Mouse (Mus musculus): ENCODE data around the gene Draxin. TPM values are rescaled to one million over a fixed set of nuclear protein-coding genes. Genes with fewer than 3 reads are reported as not detected.

The Draxin gene
- polyA plus RNA-seq, 1 experiment from 2014 or later, result 21.2 TPM

DNA sequence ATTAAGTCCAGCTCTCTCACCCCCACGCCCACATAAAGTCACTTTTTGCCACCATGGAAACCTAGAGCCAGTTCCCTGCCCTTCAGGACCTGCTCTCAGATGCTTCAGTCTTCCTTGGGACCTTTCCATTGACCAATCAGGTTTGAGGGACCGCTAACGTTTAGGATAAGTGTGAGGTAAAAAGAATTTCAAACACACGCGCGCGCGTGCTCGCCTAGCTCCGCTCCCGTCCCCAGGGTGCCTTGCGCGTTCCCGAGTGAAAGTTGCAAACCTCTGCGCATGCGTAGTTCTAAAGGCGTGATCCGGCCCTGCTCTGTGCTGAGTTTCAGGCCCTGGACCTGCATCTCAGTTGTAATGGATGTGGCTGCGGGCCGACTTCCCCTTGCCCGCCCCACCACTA lies 55.2 kb downstream of the Draxin start:
- ATAC-seq (replicated peaks), result peak; percentile 35; the same call in 1 of the 2 replicates
- 27% methylated on average over 21 of the region's 21 CpGs for WGBS

DNA sequence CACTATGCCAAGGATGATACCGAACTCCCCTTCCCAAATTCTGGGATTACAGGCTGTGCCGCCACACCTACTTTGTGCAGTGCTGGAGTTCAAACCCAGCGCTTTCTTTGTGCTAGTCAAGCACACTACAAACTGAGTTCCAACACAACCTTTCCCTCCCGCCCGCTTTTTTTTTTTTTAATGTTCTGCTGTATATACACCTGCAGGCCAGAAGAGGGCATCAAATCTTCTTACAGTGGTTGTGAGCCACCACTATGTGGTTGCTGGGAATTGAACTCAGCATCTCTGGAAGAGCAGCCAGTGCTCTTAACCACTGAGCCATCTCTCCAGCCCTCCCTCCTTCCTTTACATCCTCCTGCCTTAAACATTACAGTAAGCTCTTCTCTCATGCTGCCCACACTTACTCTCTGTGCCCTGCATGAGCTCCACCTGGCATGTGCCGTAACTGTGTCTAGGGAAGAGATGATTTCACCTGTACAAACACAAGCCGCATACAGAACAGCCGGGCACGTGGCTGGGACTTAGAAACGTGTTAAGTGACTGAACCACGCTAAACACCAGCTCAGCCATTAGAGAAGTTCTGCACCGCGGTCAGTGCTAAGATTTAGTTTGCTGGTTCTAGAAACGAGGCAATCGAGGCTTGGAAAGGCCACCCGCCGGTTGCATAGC lies 55.8 kb downstream of the Draxin start:
- H3K27me3 ChIP-seq, result no peaks in the 10 kb centered on the region
- H3K9me3 ChIP-seq, result no peaks in the 10 kb centered on the region
- no peaks in the 10 kb centered on the region for H3K36me3 ChIP-seq
- no peak overlapping the region for H3K27ac ChIP-seq (replicated peaks)
- peak overlapping the region; percentile 43 for H3K4me2 ChIP-seq (replicated peaks)
- 0 out of 2 replicates have a peak, but pooled peaks have one; percentile 27 for ATAC-seq (replicated peaks)
- peak overlapping the region; percentile 22 for H3K4me3 ChIP-seq
- peak overlapping the region; percentile 32; the same call in 1 of the 2 replicates for H3K9ac ChIP-seq (replicated peaks)
- WGBS, result 50% methylated on average over 17 of the region's 17 CpGs
- H3K4me1 ChIP-seq, result peaks cover 4% of the 10 kb centered on the region

More for the DNA sequence above, 55.2 kb downstream of the Draxin start:
- H3K4me1 ChIP-seq, result peaks cover 4% of the 10 kb centered on the region
- H3K9me3 ChIP-seq, result no peaks in the 10 kb centered on the region
- peak overlapping the region; percentile 43 for H3K4me2 ChIP-seq (replicated peaks)
- peak overlapping the region; percentile 22 for H3K4me3 ChIP-seq
- peak overlapping the region; percentile 32; the same call in 1 of the 2 replicates for H3K9ac ChIP-seq (replicated peaks)
- no peaks in the 10 kb centered on the region for H3K36me3 ChIP-seq
- no peak overlapping the region for H3K27ac ChIP-seq (replicated peaks)
- no peaks in the 10 kb centered on the region for H3K27me3 ChIP-seq

DNA sequence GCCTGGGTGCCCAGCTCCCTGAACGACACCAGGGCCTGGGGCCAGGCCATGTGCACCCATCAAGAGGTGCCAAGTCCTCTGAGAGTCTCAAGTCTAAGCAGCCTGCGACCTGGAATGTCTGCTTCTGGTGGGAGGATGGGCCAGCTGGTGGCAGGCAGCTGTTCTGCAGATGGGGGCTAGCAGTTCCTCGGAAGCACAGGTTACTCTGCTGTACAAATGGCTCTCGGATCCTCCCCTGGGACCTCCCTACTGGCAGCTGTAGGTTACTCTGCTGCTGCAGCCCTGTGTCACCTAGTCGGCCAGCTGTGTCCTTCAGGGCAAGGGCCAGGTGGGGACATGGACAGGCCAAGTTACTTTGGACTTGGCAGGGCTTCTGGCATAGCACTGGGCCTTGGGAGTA lies 59.0 kb downstream of the Draxin start:
- Histone ChIP-seq H3K4me3 (no peak overlapping the region), H3K4me2 (replicated peaks) (no peak overlapping the region), H3K27ac (replicated peaks) (no peak overlapping the region), H3K9me3 (no peaks in the 10 kb centered on the region), H3K9ac (replicated peaks) (no peak overlapping the region), H3K36me3 (no peaks in the 10 kb centered on the region), H3K4me1 (peaks cover 4% of the 10 kb centered on the region), H3K27me3 (no peaks in the 10 kb centered on the region)
- no peak for ATAC-seq (replicated peaks)
- 71% methylated on average over 5 of the region's 5 CpGs for WGBS

DNA sequence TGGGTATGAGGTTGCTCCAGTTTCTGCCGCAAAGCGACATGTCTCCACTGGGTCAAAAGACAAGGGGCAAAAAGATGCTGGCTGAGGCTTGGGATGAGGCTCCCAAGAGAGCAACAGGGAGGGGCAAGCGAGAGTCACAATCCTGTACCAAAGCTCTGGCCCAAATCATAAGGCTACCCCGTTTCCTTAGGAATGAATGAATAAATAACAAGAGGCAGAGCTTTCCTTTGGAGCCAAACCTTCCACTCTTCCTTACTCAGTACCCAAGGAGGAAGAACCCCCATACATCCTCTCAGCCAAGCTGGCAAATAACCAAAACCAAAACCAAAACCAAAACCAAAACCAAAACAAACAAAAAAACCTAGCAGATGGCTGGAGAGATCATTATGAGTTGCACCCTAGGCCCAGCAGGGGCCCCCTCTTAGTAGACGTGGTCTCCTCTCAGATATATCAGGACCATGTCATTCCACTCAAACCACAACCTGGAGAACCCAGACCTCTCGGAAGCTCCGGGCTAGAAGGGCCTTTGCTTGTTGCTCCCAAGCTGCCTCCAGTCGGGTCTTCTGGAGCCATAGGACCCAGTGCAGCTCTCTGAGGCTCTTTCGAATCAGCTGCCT lies 60.8 kb downstream of the Draxin start:
- Histone ChIP-seq H3K4me2 (replicated peaks) (no peak overlapping the region), H3K36me3 (no peaks in the 10 kb centered on the region), H3K4me1 (no peaks in the 10 kb centered on the region), H3K4me3 (no peak overlapping the region), H3K27ac (replicated peaks) (no peak overlapping the region), H3K9me3 (no peaks in the 10 kb centered on the region), H3K27me3 (no peaks in the 10 kb centered on the region), H3K9ac (replicated peaks) (no peak overlapping the region)
- ATAC-seq (replicated peaks), result no peak
- 82% methylated on average over 9 of the region's 9 CpGs for WGBS

DNA sequence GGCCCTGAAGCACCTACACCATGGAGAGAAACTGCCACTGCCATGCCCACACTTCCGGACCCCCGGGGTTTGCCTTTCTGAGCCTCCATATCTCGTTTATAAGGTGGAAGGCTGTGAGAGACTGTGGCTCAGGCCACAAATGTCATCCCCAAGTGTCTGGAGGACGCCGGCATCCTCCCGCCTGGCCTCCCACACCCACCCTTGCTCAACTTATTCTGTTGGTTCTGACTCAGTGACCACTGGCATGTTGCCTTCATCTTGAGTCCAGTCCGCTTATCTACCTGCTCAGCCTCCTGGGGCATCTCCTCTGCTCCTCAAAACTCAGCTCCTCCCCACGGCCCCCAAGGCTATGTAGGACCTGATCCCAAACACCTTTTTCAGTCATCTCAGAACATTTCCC lies 63.2 kb downstream of the Draxin start:
- no peaks in the 10 kb centered on the region for H3K36me3 ChIP-seq
- no peaks in the 10 kb centered on the region for H3K27me3 ChIP-seq
- H3K4me2 ChIP-seq (replicated peaks), result no peak overlapping the region
- no peak overlapping the region for H3K9ac ChIP-seq (replicated peaks)
- ATAC-seq (replicated peaks), result no peak
- H3K4me1 ChIP-seq, result no peaks in the 10 kb centered on the region
- H3K4me3 ChIP-seq, result no peak overlapping the region
- H3K27ac ChIP-seq (replicated peaks), result no peak overlapping the region
- WGBS, result 92% methylated on average over 8 of the region's 8 CpGs
- no peaks in the 10 kb centered on the region for H3K9me3 ChIP-seq

DNA sequence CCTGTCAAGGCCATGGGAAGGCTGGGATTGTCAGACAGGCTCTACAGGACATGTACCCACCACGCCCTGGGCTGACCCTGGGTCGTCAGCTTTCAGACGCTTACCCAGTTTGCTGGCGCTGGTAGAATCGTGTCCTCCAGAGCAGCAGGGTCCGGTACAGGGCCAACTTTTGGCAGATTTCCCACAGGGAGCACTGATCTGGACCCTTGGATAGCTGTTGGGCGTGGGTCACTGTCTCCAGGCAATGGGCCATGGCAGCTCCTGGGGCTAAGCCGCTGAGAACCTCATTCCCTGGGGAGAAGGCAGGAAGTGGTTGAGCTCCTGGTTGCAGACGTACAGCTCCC lies 64.1 kb downstream of the Draxin start:
- no peak overlapping the region for H3K4me3 ChIP-seq
- WGBS, result 58% methylated on average over 9 of the region's 9 CpGs

DNA sequence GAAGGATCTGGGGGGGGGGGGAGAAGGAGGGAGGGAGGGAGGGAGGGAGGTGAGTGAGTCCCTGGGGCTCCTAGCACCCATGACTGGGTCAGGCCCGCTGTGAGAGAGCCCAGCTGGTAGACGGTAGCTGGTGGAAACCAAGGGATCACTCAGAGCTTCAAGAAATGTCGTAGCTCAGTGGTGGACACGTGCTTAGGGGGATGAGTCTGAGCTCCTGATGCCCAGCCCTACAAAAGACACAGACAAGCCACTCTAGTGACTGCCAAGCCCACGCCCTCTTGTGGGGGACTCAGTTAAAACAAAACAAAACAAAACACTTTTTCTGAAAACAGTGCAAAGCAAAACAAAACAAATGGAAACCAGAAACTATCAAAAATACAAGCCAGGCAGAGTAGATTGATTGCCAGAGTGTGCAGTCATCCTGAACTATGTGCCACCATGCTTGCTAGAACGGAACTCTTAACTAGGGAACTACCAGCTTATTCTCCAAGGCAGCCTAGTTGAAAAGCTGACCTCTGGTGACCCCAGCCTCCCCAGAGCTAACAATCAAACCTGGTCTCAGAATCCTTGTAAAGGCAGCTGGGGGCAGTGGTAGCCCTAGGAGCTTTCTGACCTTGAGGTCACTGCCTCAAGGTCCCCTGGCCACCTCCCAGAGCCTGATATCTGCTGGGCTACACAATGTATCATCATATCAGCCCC lies 64.6 kb downstream of the Draxin start:
- Histone ChIP-seq H3K27me3 (no peaks in the 10 kb centered on the region), H3K9ac (replicated peaks) (no peak overlapping the region), H3K4me2 (replicated peaks) (no peak overlapping the region), H3K4me3 (no peak overlapping the region), H3K9me3 (no peaks in the 10 kb centered on the region), H3K36me3 (no peaks in the 10 kb centered on the region), H3K27ac (replicated peaks) (no peak overlapping the region), H3K4me1 (no peaks in the 10 kb centered on the region)
- ATAC-seq (replicated peaks), result no peak
- 38% methylated on average over 6 of the region's 6 CpGs for WGBS

More for the DNA sequence above, 64.1 kb downstream of the Draxin start:
- Histone ChIP-seq H3K4me1 (no peaks in the 10 kb centered on the region), H3K27me3 (no peaks in the 10 kb centered on the region), H3K9me3 (no peaks in the 10 kb centered on the region), H3K4me2 (replicated peaks) (no peak overlapping the region), H3K36me3 (no peaks in the 10 kb centered on the region), H3K27ac (replicated peaks) (no peak overlapping the region), H3K9ac (replicated peaks) (no peak overlapping the region)
- no peak for ATAC-seq (replicated peaks)

DNA sequence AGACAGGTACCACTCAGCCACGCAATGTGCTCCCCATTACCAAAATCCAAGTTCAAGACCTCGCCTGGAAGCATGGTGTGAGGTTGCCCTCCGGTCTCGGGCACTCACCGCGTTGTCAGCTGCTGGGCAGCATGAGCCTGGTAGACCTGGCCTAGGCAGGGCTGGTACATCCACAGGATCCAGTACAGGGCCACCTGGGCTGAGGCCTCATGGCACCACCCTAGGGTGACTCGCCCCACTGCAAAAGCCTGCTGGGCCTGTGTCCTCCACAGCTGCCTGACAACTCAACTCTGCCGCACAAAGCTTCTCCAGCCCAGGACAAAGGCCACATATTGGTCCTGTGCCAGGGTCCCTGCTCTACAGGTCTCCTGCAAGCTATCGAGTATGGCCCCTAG lies 69.4 kb downstream of the Draxin start:
- 91% methylated on average over 9 of the region's 9 CpGs for whole genome bisulfite sequencing
- Histone ChIP-seq H3K9ac (replicated peaks) (no peak overlapping the region), H3K27ac (replicated peaks) (no peak overlapping the region), H3K9me3 (no peaks in the 10 kb centered on the region), H3K4me2 (replicated peaks) (no peak overlapping the region), H3K27me3 (no peaks in the 10 kb centered on the region), H3K4me3 (no peak overlapping the region), H3K36me3 (peaks cover 18% of the 10 kb centered on the region), H3K4me1 (0 out of 2 replicates have a peak, but pooled peaks cover 4% of the 10 kb centered on the region)
- ATAC-seq (replicated peaks), result no peak

DNA sequence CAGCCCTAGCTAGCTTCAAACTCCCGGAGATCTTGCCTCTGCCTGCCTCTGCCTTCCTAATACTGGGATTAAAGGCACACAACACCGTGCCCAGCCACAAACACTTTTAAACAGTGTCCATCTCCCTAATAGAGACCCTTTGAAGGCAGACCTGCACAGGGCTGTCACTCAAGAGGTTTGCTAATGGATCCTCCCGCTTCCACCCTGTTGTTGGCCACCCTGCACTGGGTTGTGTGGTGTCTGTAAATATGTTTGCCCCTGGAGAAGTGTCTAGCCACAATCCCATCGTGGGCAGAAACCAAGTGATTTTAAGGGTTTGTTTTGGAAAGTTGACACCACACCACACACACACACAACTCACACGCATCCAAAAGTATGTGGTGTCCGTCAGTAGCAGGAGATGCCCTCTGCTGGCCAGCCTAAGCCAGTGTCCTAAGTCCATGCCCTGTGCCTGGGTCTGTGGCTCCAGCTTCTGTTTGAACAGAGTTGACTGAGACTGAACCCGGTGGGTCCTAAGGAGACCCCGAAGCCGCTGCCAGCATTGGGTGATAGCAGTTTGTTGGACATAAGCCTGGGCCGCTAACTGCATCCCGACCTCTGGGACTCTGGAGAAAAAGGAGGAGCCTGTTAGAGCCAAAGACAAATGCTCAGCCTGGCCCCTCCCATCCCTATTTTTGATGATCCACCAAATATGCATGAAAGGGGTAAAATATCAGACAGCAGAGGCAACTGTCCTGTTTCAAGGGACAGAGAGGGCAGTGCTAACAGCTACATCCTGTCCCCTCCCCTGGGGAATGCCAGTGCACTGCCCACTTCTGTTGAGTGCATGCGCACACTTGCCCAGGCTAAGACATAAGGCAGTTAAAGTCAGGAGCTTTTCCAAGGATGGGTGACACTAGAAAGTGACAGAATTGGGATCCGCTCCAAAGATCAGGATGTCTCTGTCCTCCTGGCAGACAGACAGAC lies 70.1 kb downstream of the Draxin start:
- Histone ChIP-seq H3K9ac (replicated peaks) (no peak overlapping the region), H3K27me3 (no peaks in the 10 kb centered on the region), H3K9me3 (no peaks in the 10 kb centered on the region), H3K4me3 (no peak overlapping the region), H3K4me2 (replicated peaks) (no peak overlapping the region), H3K27ac (replicated peaks) (no peak overlapping the region), H3K4me1 (0 out of 2 replicates have a peak, but pooled peaks cover 4% of the 10 kb centered on the region), H3K36me3 (peaks cover 25% of the 10 kb centered on the region)
- 52% methylated on average over 13 of the region's 13 CpGs for WGBS
- ATAC-seq (replicated peaks), result 0 out of 2 replicates have a peak, but pooled peaks have one; percentile 29

DNA sequence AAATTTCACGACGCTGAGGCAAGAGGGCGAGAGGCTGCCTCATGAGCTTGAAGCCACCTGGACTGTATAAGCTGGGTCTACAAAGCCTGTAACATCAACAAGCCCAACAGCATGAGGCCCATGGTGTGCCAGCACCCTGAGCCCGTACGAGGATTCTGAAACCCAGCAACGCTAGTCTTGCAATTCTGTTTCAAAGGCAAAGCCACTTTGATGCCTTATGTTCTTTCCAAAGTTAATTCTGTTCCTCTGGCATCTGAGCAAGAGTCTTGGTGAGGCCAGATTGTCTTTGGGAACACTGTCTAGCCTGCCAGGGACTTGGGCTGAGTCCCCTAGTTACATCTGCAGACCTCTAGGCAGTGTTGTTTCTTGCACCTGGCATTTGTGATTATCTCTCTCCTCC lies 71.5 kb downstream of the Draxin start:
- H3K4me1 ChIP-seq, result 0 out of 2 replicates have a peak, but pooled peaks cover 4% of the 10 kb centered on the region
- no peak overlapping the region for H3K4me3 ChIP-seq
- peaks cover 34% of the 10 kb centered on the region for H3K36me3 ChIP-seq
- H3K27ac ChIP-seq (replicated peaks), result peak overlapping the region; percentile 42; the same call in 1 of the 2 replicates
- no peaks in the 10 kb centered on the region for H3K27me3 ChIP-seq
- no peaks in the 10 kb centered on the region for H3K9me3 ChIP-seq
- WGBS, result 81% methylated on average over 6 of the region's 6 CpGs
- no peak overlapping the region for H3K9ac ChIP-seq (replicated peaks)
- no peak for ATAC-seq (replicated peaks)
- no peak overlapping the region for H3K4me2 ChIP-seq (replicated peaks)

DNA sequence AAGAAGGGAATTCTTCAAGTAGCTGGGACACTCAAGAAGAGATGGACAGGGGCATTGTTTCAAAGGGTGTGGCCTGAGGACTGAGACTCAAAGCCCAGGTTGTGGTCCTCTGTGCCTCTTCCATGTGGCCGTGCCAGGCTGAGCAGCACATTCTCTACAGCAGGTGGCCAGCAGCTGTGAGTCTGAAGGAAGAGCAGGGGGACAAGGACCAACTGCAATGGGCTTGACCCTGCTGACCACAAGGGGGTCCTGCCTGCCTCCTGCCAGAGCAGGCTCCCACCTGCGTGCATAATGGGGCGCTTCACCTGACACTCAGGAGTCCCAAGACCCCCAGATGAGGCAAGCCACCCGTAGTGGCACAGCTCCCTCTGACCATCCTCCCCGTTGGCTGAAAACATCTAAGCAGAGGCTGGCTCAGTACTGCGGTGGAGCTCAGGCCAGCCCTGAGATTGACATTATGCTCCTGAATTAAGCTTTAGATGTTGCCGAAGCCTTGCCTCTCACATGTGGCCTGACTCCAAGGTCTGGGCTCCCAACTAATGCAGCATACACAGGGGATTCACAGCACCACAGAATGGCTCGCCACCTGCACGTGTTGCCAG lies 72.2 kb downstream of the Draxin start:
- no peaks in the 10 kb centered on the region for H3K27me3 ChIP-seq
- H3K9ac ChIP-seq (replicated peaks), result no peak overlapping the region
- H3K4me3 ChIP-seq, result no peak overlapping the region
- H3K4me2 ChIP-seq (replicated peaks), result no peak overlapping the region
- H3K27ac ChIP-seq (replicated peaks), result peak overlapping the region; percentile 42
- peaks cover 41% of the 10 kb centered on the region for H3K36me3 ChIP-seq
- 0 out of 2 replicates have a peak, but pooled peaks cover 4% of the 10 kb centered on the region for H3K4me1 ChIP-seq
- no peak for ATAC-seq (replicated peaks)
- no peaks in the 10 kb centered on the region for H3K9me3 ChIP-seq
- WGBS, result 87% methylated on average over 9 of the region's 9 CpGs

All from forebrain, embryonic 15.5 days (tissue).